Mouse (Mus musculus) c-Kit-positive CD71-positive TER-119-negative erythroid progenitor cells, embryonic 14.5 days (primary cell): Measurements from ENCODE around the gene Fbxo4.
A peak's percentile ranks its signal among the peaks of the same experiment; 100 is the strongest.

Experiments
- DNase-seq: peaks from one replicate; pipeline ENCODE4 v3.0.0-alpha.2; 2013; ENCODE audit warnings: low read depth

The Fbxo4 gene

DNA sequence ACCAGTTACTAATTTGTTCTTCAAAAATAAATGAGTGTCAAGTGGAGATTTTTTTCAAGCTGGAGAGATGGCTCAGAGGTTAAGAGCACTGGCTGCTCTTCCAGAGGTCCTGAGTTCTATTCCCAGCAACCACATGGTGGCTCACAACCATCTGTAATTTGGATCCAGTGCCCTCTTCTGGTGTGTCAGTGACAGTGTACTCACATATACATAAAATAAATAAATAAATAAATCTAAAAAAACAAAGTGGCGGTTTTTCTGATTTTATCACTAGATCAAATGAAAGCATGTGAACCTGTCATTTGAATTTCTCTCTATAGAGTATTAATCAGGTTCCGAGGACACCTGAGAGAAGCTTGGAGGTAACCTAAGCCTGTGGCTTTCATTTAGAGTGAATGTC, 1.1 kb downstream of the Fbxo4 start:
- DNase-seq: no peak

DNA sequence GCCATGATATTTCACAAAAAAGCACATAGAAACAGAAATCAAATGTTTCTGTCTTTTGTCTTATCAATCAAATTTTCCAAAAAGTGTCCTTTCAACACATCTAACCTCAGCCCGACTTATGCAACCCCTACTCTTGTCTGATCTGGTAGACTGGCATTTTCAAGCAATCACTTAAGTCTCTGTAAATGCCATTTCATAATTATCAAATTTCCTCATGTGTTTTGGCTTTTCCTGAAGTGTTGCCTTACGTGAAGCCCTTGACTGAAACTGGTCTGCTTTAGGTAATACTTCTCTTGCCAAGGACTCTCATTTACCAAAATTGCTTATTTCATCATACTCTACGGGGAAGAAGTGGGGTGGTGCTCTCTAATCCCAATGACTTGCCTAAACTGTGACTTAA, 6.1 kb downstream of the Fbxo4 start:
- no peak for DNase-seq

DNA sequence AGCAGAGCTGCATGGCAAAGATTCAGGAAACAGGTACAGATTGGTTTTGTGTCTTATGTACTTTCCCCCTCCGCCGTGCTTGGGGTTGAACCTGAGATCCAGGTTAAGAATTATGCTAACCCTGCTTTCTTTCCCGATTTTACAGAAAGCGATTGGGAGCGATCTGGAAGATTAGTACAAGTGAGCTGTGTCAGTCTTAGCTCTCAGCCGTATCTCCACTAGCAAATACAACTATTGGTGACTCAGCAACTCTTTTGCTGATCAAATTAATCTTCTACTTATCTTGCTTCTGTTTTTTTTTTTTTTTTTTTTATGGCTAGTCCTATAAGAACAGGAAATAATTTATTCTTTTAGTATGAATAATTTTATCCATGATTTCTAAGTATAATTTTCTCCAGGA, 9.2 kb downstream of the Fbxo4 start:
- DNase-seq: no peak

DNA sequence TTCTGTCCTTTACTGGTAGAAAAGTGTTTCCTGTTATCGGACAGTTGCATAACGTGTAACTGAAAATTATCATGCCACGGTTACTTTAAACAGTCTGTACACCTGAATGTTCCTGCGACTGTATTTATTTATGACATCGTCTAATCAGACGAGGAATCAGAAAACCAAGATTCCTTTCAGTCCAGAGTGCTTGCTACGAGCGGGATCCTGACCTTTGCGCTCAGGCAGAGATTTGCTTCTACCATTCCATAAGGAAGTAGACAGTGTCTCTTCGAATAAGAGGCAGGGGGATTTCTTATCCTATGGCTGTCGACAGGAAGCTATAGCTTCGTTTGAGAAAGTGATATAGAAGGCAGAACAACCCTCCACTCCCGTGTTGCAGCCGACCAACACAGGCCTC, 9.6 kb downstream of the Fbxo4 start:
- no peak for DNase-seq

DNA sequence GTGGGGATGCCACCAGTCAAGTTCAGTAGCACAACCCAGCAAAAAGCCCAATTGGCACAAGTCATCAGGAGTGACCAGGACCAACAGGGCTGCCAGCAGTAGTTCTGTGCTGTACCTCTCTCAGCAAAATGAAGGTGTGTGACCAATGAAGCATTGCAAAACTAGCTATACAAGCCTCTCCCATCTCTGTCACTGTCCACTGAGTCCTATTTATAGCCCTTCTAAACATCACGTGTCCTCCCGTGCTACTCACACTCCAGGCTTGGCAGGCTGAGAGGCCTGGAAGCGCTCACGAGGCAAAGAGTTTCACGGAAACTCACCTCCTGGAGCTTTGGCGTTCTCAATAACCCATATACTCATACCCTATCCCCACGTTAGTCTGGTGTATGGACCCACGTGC, 17.1 kb downstream of the Fbxo4 start:
- no peak for DNase-seq

- no peak for DNase-seq
Observed at GRCm38 (mm10) chr15:3960094-3960493, 19.3 kb downstream of the Fbxo4 start.

GRCm38 (mm10) chr15:3957982-3958381, 21.4 kb downstream of the Fbxo4 start:
- DNase-seq: peak; percentile 19

DNA sequence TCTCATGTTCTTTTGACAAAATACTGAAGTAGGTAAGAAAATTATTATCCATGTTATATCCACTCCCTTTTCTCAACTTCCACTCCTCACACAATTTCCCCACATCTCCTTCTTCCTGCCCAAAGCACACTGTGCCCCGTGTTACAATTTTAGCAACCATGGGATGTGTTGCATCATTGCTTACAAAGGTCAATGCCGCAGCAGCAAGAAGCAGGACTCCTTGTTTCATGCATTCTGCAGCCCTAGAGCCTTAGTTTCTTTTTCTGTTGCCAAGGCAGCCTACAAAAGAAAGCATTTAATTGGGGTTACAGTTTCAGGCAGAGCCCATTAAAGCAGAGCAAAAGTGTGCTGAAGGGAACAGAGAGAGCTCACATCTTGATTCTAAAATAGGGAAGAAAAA, 24.4 kb downstream of the Fbxo4 start:
- no peak for DNase-seq

DNA sequence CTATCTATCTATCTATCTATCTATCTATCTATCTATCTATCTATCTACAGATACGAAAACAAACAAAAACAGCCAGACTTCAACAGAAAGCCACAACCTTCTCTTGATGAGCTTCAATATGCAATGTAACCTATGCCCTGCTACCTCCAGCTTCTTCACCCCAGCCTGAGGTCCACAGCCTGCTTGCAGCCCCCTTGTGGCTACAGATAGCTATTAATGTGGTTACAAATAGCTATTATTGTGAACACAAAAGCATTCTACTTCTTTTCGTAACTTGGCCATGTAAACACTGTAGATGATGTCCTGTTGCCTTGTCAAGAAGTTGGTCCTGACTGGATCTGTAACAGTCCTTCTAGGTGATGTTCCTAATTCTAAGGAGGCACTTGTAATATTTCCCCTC, 41.2 kb downstream of the Fbxo4 start:
- DNase-seq: no peak

- no peak for DNase-seq
Observed at GRCm38 (mm10) chr15:3936056-3936455, 43.3 kb downstream of the Fbxo4 start.

DNA sequence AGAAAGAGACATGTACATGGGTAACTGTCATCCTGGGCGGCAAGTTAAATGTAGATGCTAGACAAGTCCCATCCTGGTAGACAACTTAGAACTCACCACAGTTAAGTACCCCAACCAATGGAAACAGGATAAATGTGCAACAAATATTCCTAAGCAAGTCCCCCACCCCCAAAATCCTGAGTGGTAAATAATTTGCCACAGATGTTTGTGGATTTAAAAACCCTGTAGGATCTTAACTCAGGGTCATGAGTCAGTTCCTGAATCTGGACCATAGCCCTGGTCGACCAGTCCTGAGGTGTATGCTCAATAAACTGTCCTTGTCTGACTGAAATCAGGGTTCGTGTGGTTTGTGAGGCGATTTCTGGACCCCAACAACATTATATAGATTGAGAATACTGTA, 45.9 kb downstream of the Fbxo4 start:
- DNase-seq: no peak

- no peak for DNase-seq
Observed at GRCm38 (mm10) chr15:3931931-3932330, 47.4 kb downstream of the Fbxo4 start.
